11 mouse cellular contexts compared by ENCODE assay signal in genomic region chr6:100120017-100120944, GRCm38 (mm10).
DNase-seq lines count a peak whose midpoint lies in the region; ATAC-seq lines count a peak whose summit lies in the region.
"Had no signal": no experiment of that assay in that cellular context is flagged by ENCODE, and none has a peak within 500 bp of the region (broad histone marks: within the 10 kb centered on the region; RNA-seq: fewer than 3 reads in every experiment).

No protein-coding gene starts in this region.

- H3K9ac ChIP-seq in hindbrain, embryonic 16.5 days (ENCODE audit: low read depth, low read length), result no peak overlapping the region
- no peak overlapping the region for H3K9ac ChIP-seq in forebrain, embryonic 16.5 days (replicated peaks; ENCODE audit: low read depth, low read length)
- H3K9ac ChIP-seq: stomach, embryonic 15.5 days had no signal

- no peak; the same call in 1 of the 2 replicates for ATAC-seq in hindbrain, embryonic 16.5 days
- ATAC-seq in forebrain, embryonic 16.5 days, result peak; percentile 36; the same call in 1 of the 2 replicates
- ATAC-seq in erythroblast, adult 5-6 weeks (replicated peaks; ENCODE audit: low FRiP score, poor library complexity, severe bottlenecking), result no peak

- H3K4me2 ChIP-seq in hindbrain, embryonic 16.5 days (ENCODE audit: low read length), result no peak overlapping the region
- H3K4me2 ChIP-seq in forebrain, embryonic 16.5 days (ENCODE audit: low read length), result no peak overlapping the region
- H3K4me2 ChIP-seq: stomach, embryonic 15.5 days had no signal

- no peaks in the 10 kb centered on the region for H3K36me3 ChIP-seq in hindbrain, embryonic 10.5 days
- H3K36me3 ChIP-seq in hindbrain, embryonic 16.5 days (ENCODE audit: control insufficient read depth, insufficient read depth, low read length), result no peaks in the 10 kb centered on the region
- H3K36me3 ChIP-seq in forebrain, embryonic 16.5 days (ENCODE audit: control insufficient read depth, insufficient read depth), result no peaks in the 10 kb centered on the region
- H3K36me3 ChIP-seq: stomach, embryonic 15.5 days had no signal

- H3K27ac ChIP-seq in hindbrain, embryonic 10.5 days, result no peak overlapping the region; the same call in 1 of the 2 replicates
- no peak overlapping the region; the same call in 1 of the 2 replicates for H3K27ac ChIP-seq in hindbrain, embryonic 16.5 days (ENCODE audit: low read depth, low read length)
- H3K27ac ChIP-seq in forebrain, embryonic 16.5 days (ENCODE audit: low read length), result no peak overlapping the region
- H3K27ac ChIP-seq: stomach, embryonic 15.5 days had no signal

- H3K4me3 ChIP-seq in hindbrain, embryonic 10.5 days, result no peak overlapping the region
- H3K4me3 ChIP-seq in hindbrain, embryonic 16.5 days (ENCODE audit: low read length), result no peak overlapping the region
- H3K4me3 ChIP-seq in forebrain, embryonic 16.5 days (replicated peaks; ENCODE audit: low read length), result no peak overlapping the region
- H3K4me3 ChIP-seq: stomach, embryonic 15.5 days had no signal

- peaks cover 61% of the 10 kb centered on the region for H3K27me3 ChIP-seq in hindbrain, embryonic 10.5 days (ENCODE audit: insufficient read depth, poor library complexity, severe bottlenecking)
- H3K27me3 ChIP-seq in hindbrain, embryonic 16.5 days (replicated peaks; ENCODE audit: control insufficient read depth, insufficient read depth, low read length), result 0 out of 2 replicates have a peak, but pooled peaks cover 5% of the 10 kb centered on the region
- H3K27me3 ChIP-seq in forebrain, embryonic 16.5 days (replicated peaks; ENCODE audit: control insufficient read depth, insufficient read depth, low read length), result no peaks in the 10 kb centered on the region
- H3K27me3 ChIP-seq: stomach, embryonic 15.5 days had no signal

- 55% methylated on average over 16 of the region's 16 CpGs for WGBS in hindbrain, embryonic 10.5 days
- 41% methylated on average over 16 of the region's 16 CpGs for WGBS in hindbrain, embryonic 16.5 days
- WGBS in forebrain, embryonic 16.5 days, result 51% methylated on average over 16 of the region's 16 CpGs

- H3K9me3 ChIP-seq in hindbrain, embryonic 10.5 days, result 0 out of 2 replicates have a peak, but pooled peaks cover 4% of the 10 kb centered on the region
- no peaks in the 10 kb centered on the region for H3K9me3 ChIP-seq in hindbrain, embryonic 16.5 days (ENCODE audit: control insufficient read depth, low read length)
- H3K9me3 ChIP-seq in forebrain, embryonic 16.5 days (ENCODE audit: control insufficient read depth, low read length), result no peaks in the 10 kb centered on the region
- H3K9me3 ChIP-seq: stomach, embryonic 15.5 days had no signal

- peak; percentile 14 for DNase-seq in hindbrain, embryonic 10.5 days (ENCODE audit: low spot score)
- peak; percentile 73 for DNase-seq in embryo, embryonic 11 days
- DNase-seq in mesoderm, embryonic 11.5 days (ENCODE audit: low read depth, low spot score), result peak; percentile 53
- DNase-seq in frontal cortex, postnatal 10 days (ENCODE audit: low spot score in 2 of 2), result no peak
- no peak for DNase-seq in urinary bladder, adult 18-20 months (ENCODE audit: low spot score in 2 of 2)
- DNase-seq: kidney, postnatal 14 days; retina, postnatal 1 day had no signal

- peaks cover 20% of the 10 kb centered on the region for H3K4me1 ChIP-seq in hindbrain, embryonic 10.5 days (replicated peaks)
- H3K4me1 ChIP-seq in hindbrain, embryonic 16.5 days (ENCODE audit: control insufficient read depth, insufficient read depth, low read depth, low read length), result peaks cover 11% of the 10 kb centered on the region
- H3K4me1 ChIP-seq in forebrain, embryonic 16.5 days (replicated peaks; ENCODE audit: control insufficient read depth, insufficient read depth, low read length), result peaks cover 10% of the 10 kb centered on the region

Comparison
In these comparisons a context has a peak if more than half of its experiments do, and no peak if none do; other contexts are left out.
1. DNase-seq: peak in hindbrain, embryonic 10.5 days (single experiment), embryo, embryonic 11 days (single experiment) and mesoderm, embryonic 11.5 days (single experiment); none in frontal cortex, postnatal 10 days (0 of 2) and urinary bladder, adult 18-20 months (0 of 2).